In genomic region chr3:104586342-104587175, GRCm38 (mm10) we compare ENCODE assay signal across 15 mouse cellular contexts. TPM values are rescaled to one million over a fixed set of nuclear protein-coding genes. Genes with fewer than 3 reads are reported as not detected.
DNase-seq lines count a peak whose midpoint lies in the region; ATAC-seq lines count a peak whose summit lies in the region.
"Had no signal": no experiment of that assay in that cellular context is flagged by ENCODE, and none has a peak within 500 bp of the region (broad histone marks: within the 10 kb centered on the region; RNA-seq: fewer than 3 reads in every experiment).

No protein-coding gene starts in this region.

- peak; percentile 40; the same call in 1 of the 2 replicates for ATAC-seq in stomach, embryonic 16.5 days (ENCODE audit: insufficient read depth, low FRiP score)

- H3K27me3 ChIP-seq in stomach, embryonic 16.5 days (ENCODE audit: control insufficient read depth, insufficient read depth, low read length) = no peaks in the 10 kb centered on the region
- no peaks in the 10 kb centered on the region for H3K27me3 ChIP-seq in limb, embryonic 10.5 days (ENCODE audit: low read depth, poor library complexity, severe bottlenecking)
- H3K27me3 ChIP-seq: embryonic facial prominence, embryonic 12.5 days; hindbrain, embryonic 15.5 days had no signal

- H3K4me2 ChIP-seq in stomach, embryonic 16.5 days (ENCODE audit: low read depth, low read length) = no peak overlapping the region
- H3K4me2 ChIP-seq: embryonic facial prominence, embryonic 12.5 days; hindbrain, embryonic 15.5 days; lung, embryonic 14.5 days had no signal

- H3K4me3 ChIP-seq in stomach, embryonic 16.5 days (replicated peaks; ENCODE audit: low read length) = no peak overlapping the region
- no peak overlapping the region for H3K4me3 ChIP-seq in limb, embryonic 10.5 days
- H3K4me3 ChIP-seq: embryonic facial prominence, embryonic 12.5 days; forebrain, embryonic 10.5 days; hindbrain, embryonic 15.5 days had no signal

- DNase-seq in heart, adult 11 months = peak; percentile 88
- no peak for DNase-seq in heart, adult 9 months (ENCODE audit: low spot score in 2 of 2)
- DNase-seq in right cerebral cortex, adult 18-20 months = peak; percentile 30
- DNase-seq in right cerebral cortex, postnatal 25 days = no peak
- peak; percentile 95 for DNase-seq in cerebellum, adult 9-11 months
- DNase-seq in limb, embryonic 10.5 days (ENCODE audit: low spot score) = no peak
- DNase-seq in embryo, embryonic 11 days = no peak
- DNase-seq: B cell, adult 2 months; lung, embryonic 14.5 days; thymus, postnatal 25 days had no signal

- H3K9ac ChIP-seq in stomach, embryonic 16.5 days (ENCODE audit: low read length) = no peak overlapping the region
- H3K9ac ChIP-seq: embryonic facial prominence, embryonic 12.5 days; hindbrain, embryonic 15.5 days; lung, embryonic 14.5 days had no signal

- no peaks in the 10 kb centered on the region for H3K36me3 ChIP-seq in stomach, embryonic 16.5 days (ENCODE audit: control insufficient read depth, insufficient read depth, low read length)
- H3K36me3 ChIP-seq in limb, embryonic 10.5 days = no peaks in the 10 kb centered on the region
- H3K36me3 ChIP-seq: embryonic facial prominence, embryonic 12.5 days; forebrain, embryonic 10.5 days; G1E; hindbrain, embryonic 15.5 days had no signal

- H3K4me1 ChIP-seq in stomach, embryonic 16.5 days (ENCODE audit: control insufficient read depth, insufficient read depth, low read length) = no peaks in the 10 kb centered on the region
- no peaks in the 10 kb centered on the region for H3K4me1 ChIP-seq in limb, embryonic 10.5 days
- H3K4me1 ChIP-seq: embryonic facial prominence, embryonic 12.5 days; forebrain, embryonic 10.5 days; hindbrain, embryonic 15.5 days had no signal

- WGBS in stomach, embryonic 16.5 days = 66% methylated on average over 6 of the region's 6 CpGs
- WGBS in limb, embryonic 10.5 days = 79% methylated on average over 6 of the region's 6 CpGs

- H3K27ac ChIP-seq in stomach, embryonic 16.5 days (ENCODE audit: low read length) = peak overlapping the region; percentile 14
- no peak overlapping the region for H3K27ac ChIP-seq in limb, embryonic 10.5 days
- H3K27ac ChIP-seq: embryonic facial prominence, embryonic 12.5 days; forebrain, embryonic 10.5 days; hindbrain, embryonic 15.5 days had no signal

- H3K9me3 ChIP-seq in stomach, embryonic 16.5 days (replicated peaks; ENCODE audit: control insufficient read depth, low read length) = no peaks in the 10 kb centered on the region
- no peaks in the 10 kb centered on the region for H3K9me3 ChIP-seq in limb, embryonic 10.5 days (replicated peaks)
- H3K9me3 ChIP-seq: embryonic facial prominence, embryonic 12.5 days; forebrain, embryonic 10.5 days; G1E; hindbrain, embryonic 15.5 days had no signal

RNA-seq across cellular contexts. Expression of gene Slc16a1, which starts 51.9 kb away (rescaled TPM):
- 36.6 and 36.8 TPM in 2 replicates for polyA plus RNA-seq in stomach, embryonic 16.5 days (2015; fragmentation: Nextera tagmentation; extraction: Ambion mirVana)
- 53.5 and 59.6 TPM in 2 replicates for polyA plus RNA-seq in limb, embryonic 10.5 days (2016; fragmentation: Nextera tagmentation; extraction: Ambion mirVana)

Comparison
In these comparisons a context has a peak if more than half of its experiments do, and no peak if none do; other contexts are left out.
1. DNase-seq: peak in heart, adult 11 months (single experiment), right cerebral cortex, adult 18-20 months (single experiment) and cerebellum, adult 9-11 months (single experiment); none in heart, adult 9 months (0 of 2), right cerebral cortex, postnatal 25 days (single experiment), limb, embryonic 10.5 days (single experiment) and embryo, embryonic 11 days (single experiment).